Mouse (Mus musculus) left cerebral cortex, postnatal 36 days (tissue): ENCODE results near the gene Foxb1. TPM values are rescaled to one million over a fixed set of nuclear protein-coding genes. Genes with fewer than 3 reads are reported as not detected.

ENCODE experiments used
- total RNA-seq, 2 experiments: library from RNA; stranded (reverse); gene quantifications; 2 replicates each; pipeline ENCODE4 v1.2.3; 2021

Foxb1 gene
- total RNA-seq, 2 experiments from 2014 or later = not detected

Other genes starting within 250 kb of the Foxb1 start
- 10 to 100 TPM; 38.1 to 49.2 TPM for gene Bnip2, start 228.5 kb upstream of the Foxb1 start, total RNA-seq